Mouse (Mus musculus): ENCODE results near the gene Dst.

DNA sequence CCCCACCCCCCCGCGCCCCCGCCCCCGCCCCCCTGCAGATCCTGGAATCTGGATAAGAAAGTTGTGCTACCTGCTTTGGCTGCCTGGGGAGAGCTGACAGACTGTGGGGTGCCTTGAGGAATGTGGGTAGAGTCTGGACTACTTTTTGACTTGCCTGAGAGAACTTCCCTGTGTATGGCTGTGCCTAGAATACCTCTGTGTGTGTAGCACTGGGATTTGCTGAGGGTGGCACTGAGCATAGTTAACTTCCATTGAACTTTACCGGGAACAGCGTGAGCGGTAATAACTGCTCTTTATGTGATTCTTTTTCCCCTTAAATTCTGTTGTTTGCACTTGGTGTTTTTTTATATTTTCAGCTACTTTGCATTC is 169.4 kb downstream of the Dst start:
- TF ChIP-seq CTCF (IDR thresholded peaks at IDR 0.05; ENCODE audit: insufficient read depth, low read depth, low read length) (no peak), POLR2A (IDR thresholded peaks at IDR 0.05; ENCODE audit: insufficient read depth, low read depth, low read length) (no peak)
